ENCODE assay signal across 24 mouse cellular contexts in genomic region chr1:85843291-85843863, GRCm38 (mm10).
"Had no signal": no experiment of that assay in that cellular context is flagged by ENCODE, and none has a peak within 500 bp of the region (broad histone marks: within the 10 kb centered on the region; RNA-seq: fewer than 3 reads in every experiment).

No protein-coding gene starts in this region.

- DNase-seq: gastrocnemius, adult 2 months; gastrocnemius, postnatal 10 days; gastrocnemius, postnatal 25 days; heart, adult 2 months; heart, postnatal 4 days; kidney, adult 11 months; kidney, adult 2 months; kidney, adult 9 months; kidney, postnatal 14 days; kidney, postnatal 36 days; layer of hippocampus, adult 9-11 months; layer of hippocampus, postnatal 36 days; left cerebral cortex, postnatal 4 days had no signal

- H3K27me3 ChIP-seq: heart, embryonic 13.5 days; heart, embryonic 15.5 days; hindbrain, embryonic 12.5 days; hindbrain, embryonic 15.5 days; kidney, embryonic 15.5 days; limb, embryonic 13.5 days; limb, embryonic 15.5 days had no signal

- H3K4me1 ChIP-seq: hindbrain, embryonic 10.5 days; hindbrain, embryonic 12.5 days; hindbrain, embryonic 15.5 days; kidney, embryonic 15.5 days; limb, embryonic 13.5 days; limb, embryonic 15.5 days had no signal

- H3K27ac ChIP-seq: gastrocnemius, adult 2 months; heart, adult 2 months; heart, embryonic 13.5 days; heart, embryonic 15.5 days; hindbrain, embryonic 10.5 days; hindbrain, embryonic 12.5 days; hindbrain, embryonic 15.5 days; hindbrain, postnatal 0 days; kidney, embryonic 15.5 days; kidney, postnatal 0 days; limb, embryonic 13.5 days; limb, embryonic 15.5 days had no signal

- H3K4me2 ChIP-seq: heart, embryonic 11.5 days; heart, embryonic 13.5 days; heart, embryonic 15.5 days; hindbrain, embryonic 12.5 days; hindbrain, embryonic 15.5 days; kidney, embryonic 15.5 days; limb, embryonic 13.5 days; limb, embryonic 15.5 days had no signal

- H3K9ac ChIP-seq: heart, embryonic 13.5 days; heart, embryonic 15.5 days; hindbrain, embryonic 12.5 days; hindbrain, embryonic 15.5 days; kidney, embryonic 15.5 days; limb, embryonic 13.5 days; limb, embryonic 15.5 days had no signal

- H3K4me3 ChIP-seq: gastrocnemius, adult 2 months; heart, adult 2 months; heart, embryonic 13.5 days; heart, embryonic 15.5 days; hindbrain, embryonic 10.5 days; hindbrain, embryonic 12.5 days; hindbrain, embryonic 15.5 days; kidney, embryonic 15.5 days; limb, embryonic 13.5 days; limb, embryonic 15.5 days had no signal

- H3K9me3 ChIP-seq: heart, embryonic 13.5 days; heart, embryonic 15.5 days; hindbrain, embryonic 10.5 days; hindbrain, embryonic 12.5 days; hindbrain, embryonic 15.5 days; kidney, embryonic 15.5 days; limb, embryonic 13.5 days; limb, embryonic 15.5 days had no signal
